Mouse (Mus musculus) skeletal muscle tissue, adult 2 months (tissue): ENCODE results near the gene L3hypdh.
"Not testable (repeated sequence)": the region's sequence is repeated elsewhere in the genome, so short reads cannot be mapped to it uniquely, and the experiment has no call there.

ENCODE experiments used
- DNase-seq: peaks from one replicate; pipeline ENCODE4 v3.0.0-alpha.2; 2012; ENCODE audit warnings: low read depth, low spot score

L3hypdh gene

GRCm38 (mm10) chr12:72053851-72054250 is 31.4 kb downstream of the L3hypdh start:
- DNase-seq, result no peak

GRCm38 (mm10) chr12:72053303-72053702 is 31.9 kb downstream of the L3hypdh start:
- DNase-seq, result peak; percentile 19

GRCm38 (mm10) chr12:72052571-72052970 is 32.7 kb downstream of the L3hypdh start:
- DNase-seq, result no peak

- DNase-seq, result no peak
These were observed 34.4 kb downstream of the L3hypdh start for GRCm38 (mm10) chr12:72050821-72051220.

GRCm38 (mm10) chr12:72050156-72050555 is 35.1 kb downstream of the L3hypdh start:
- not testable (repeated sequence) for DNase-seq

- no peak for DNase-seq
These were observed 37.7 kb downstream of the L3hypdh start for GRCm38 (mm10) chr12:72047513-72047912.

- no peak for DNase-seq
These were observed 44.0 kb downstream of the L3hypdh start for GRCm38 (mm10) chr12:72041238-72041637.

GRCm38 (mm10) chr12:72039501-72039900 is 45.7 kb downstream of the L3hypdh start:
- no peak for DNase-seq

GRCm38 (mm10) chr12:72038866-72039265 is 46.4 kb downstream of the L3hypdh start:
- DNase-seq, result no peak

- DNase-seq, result no peak
These were observed 48.2 kb downstream of the L3hypdh start for GRCm38 (mm10) chr12:72037049-72037448.

GRCm38 (mm10) chr12:72036097-72036661 is 49.1 kb downstream of the L3hypdh start:
- no peak for DNase-seq

GRCm38 (mm10) chr12:72031794-72032193 is 53.4 kb downstream of the L3hypdh start:
- peak; percentile 54 for DNase-seq

GRCm38 (mm10) chr12:72031171-72031570 is 54.1 kb downstream of the L3hypdh start:
- no peak for DNase-seq

GRCm38 (mm10) chr12:72025275-72025795 is 59.9 kb downstream of the L3hypdh start:
- no peak for DNase-seq

GRCm38 (mm10) chr12:72023572-72023971 is 61.7 kb downstream of the L3hypdh start:
- DNase-seq, result no peak
